Mouse (Mus musculus): Measurements from ENCODE around the gene Mansc4.
A peak's percentile ranks its signal among the peaks of the same experiment; 100 is the strongest.

DNA sequence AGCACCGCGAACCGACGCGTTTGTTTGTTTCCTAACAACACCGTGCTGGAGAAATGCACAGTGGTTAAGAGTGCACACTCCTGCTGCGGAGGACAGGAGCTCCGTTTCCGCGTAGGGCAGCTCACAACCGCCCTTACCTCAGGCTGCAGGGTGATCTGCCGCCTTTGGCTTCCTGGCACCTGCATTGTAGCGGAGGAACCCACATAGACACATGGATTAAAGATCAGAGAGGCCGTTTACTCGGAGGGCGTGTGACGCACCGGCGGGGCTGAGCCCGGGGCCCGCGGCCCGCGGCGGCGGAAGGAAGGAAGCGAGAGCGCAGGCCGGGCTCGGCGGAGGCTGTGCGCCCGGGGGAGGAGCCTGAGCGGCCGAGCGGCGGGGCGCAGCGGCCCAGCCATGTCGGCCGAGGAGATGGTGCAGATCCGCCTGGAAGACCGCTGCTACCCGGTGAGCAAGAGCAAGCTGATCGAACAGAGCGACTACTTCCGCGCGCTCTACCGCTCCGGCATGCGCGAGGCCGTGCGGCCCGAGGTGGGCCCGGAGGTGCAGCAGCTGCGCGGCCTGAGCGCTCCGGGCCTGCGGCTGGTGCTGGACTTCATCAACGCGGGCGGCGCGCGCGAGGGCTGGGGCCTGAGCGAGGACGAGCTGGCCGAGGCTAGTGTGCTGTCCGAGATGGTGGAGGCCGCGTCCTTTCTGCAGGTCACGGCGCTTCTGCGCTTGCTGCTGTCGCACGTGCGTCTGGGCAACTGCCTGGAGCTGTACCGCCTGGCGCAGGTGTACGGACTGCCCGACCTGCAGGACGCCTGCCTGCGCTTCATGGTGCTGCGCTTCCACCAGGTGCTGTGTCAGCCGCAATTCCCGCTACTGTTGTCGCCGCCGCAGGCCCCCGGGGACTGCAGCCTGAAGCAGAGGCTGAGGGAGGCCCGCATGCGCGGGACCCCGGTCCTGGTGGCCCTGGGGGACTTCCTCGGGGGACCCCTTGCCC is 4.6 kb upstream of the Mansc4 start, which contains the start of gene Klhl42:
- TF ChIP-seq CTCF (IDR thresholded peaks at IDR 0.05; ENCODE audit: borderline replicate concordance, extremely low read depth, insufficient read depth, insufficient read length) (no peak), POLR2A (IDR thresholded peaks at IDR 0.05; ENCODE audit: borderline replicate concordance, extremely low read depth, insufficient read depth, insufficient read length, poor library complexity, severe bottlenecking) (peak; percentile 68; the same call in 1 of the 2 replicates)

Measured in brain, embryonic 14.5 days (tissue).